Mouse (Mus musculus) regulatory T cell (primary cell): Measurements from ENCODE around the gene Vmn2r78.
"Not testable (repeated sequence)": the region's sequence is repeated elsewhere in the genome, so short reads cannot be mapped to it uniquely, and the experiment has no call there.

ENCODE experiments used
- in situ Hi-C: fragments of 300-600 bp; cut with MboI, MseI; formaldehyde crosslinking; loops from one replicate; pipeline ENCODE4 v1.15.1; 2025; ENCODE audit warnings: high pct_unique_total_duplicates

The Vmn2r78 gene

DNA sequence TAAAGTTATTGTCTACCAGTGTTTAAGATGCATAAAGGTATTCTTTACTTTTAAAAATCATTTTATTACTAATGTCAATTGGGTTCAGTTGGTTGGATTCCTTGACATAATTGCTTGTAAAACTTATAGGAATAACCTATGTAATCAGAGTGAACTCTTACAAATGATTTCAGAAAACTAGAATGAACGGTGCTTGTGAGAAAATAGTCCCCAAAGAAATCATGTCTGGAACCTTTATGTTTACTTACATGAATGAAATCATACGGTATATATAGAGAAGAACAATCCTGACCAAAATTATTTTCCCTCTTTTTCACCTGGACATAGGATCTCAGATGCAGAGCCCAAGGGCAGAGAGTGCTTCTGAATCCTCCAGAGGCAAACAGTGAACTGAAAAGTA is at the start of gene Vmn2r78:
TSS of gene Vmn2r78 (plus strand) at position 301 of the 400 bp plus-strand sequence.
- in situ Hi-C loops: not testable (repeated sequence)

DNA sequence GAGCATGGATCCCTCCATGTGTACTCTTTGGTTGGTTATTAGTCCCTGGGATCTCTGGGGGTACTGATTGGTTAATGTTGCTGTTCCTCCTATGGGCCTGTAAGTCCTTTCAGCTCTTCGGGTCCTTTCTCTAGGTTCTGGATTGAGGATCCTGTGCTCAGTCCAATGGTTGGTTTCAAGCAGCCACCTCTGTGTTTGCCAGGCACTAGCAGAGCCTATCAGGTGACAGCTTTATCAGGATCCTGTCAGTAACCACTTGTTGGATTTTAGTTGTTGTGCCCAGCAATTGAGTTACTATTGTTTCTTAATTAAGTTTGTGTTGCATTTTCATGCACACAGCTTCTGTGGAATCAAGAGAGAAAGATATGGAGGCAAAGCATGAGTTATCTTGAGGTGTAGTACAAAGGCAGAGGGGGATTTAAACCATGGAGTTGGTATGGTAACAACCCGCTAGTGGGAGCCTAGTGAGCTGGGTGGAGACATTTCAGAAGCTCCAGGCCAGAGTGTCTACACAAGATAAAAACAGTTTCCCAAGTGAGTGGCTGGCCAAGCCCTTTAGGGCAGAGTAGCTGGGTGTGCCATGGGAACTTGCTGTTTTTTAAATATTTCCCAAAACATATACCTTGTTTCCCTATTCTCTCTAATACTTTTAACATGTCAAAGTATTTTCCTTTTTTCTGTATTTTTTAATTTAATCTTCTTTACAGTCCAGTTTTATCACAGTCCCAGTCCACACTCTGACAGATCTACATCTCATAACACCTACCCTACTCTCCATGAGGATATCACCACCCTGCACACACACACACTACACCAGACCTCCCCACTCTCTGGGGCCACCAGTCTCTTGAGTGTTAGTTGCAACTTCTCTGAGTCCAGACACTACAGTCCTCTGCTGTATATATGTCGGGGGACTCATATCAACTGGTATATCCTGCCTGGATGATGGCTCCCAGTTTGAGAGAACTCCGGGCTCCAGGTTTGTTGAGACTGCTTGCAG is 25.1 kb upstream of the Vmn2r78 start:
- in situ Hi-C loops: no loop called here

DNA sequence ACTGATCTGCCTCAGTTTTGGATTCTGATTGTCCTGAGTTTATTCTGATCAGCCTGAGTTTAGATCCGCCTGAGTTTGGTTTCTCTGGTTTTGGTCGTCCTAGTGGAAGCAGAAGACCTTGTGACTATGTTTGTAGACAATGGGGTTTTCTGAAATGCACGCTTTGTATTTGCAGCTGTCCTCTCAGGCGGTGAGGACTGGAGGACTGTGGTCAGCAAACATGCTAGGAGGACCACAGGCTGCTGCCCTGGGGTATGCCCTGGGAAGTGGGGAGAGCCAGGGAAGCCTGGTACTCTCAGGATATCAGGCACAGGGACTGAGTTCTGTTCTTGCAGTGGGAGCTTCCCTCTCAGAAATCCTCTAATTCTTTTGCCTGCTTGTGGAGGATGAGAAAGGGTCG is 22.4 kb downstream of the Vmn2r78 start:
- in situ Hi-C loops: no loop called here

DNA sequence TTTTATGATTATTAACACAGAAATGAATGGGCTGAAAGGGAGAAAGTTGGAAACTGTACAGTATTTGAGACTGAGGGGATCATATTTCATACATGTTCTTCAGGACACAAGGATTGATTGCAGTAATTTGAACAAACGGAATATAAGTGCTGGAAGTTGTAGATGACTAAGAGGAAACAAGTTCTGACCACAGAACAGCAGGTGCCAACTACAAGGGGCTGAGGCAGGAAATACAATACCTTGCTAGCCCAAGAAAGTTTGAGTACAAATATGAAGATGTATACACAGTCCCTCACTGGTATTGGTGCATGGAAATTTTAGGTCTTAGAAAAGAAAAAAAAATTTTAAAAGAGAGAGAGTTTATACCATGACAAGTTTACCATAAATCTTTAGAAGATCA is 79.8 kb downstream of the Vmn2r78 start:
- in situ Hi-C loops: no loop called here

DNA sequence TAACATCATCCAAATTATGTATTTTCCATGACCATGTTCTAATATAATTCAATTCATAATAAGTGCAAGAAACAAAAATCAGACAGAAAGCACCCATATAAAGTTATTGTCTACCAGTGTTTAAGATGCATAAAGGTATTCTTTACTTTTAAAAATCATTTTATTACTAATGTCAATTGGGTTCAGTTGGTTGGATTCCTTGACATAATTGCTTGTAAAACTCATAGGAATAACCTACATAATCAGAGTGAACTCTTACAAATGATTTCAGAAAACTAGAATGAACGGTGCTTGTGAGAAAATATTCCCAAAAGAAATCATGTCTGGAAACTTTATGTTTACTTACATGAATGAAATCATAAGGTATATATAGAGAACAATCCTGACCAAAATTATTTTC is 80.9 kb downstream of the Vmn2r78 start, which contains the start of gene Vmn2r79:
TSS of gene Vmn2r79 (plus strand) at position 301 of the 400 bp plus-strand sequence.
- in situ Hi-C loops: not testable (repeated sequence)
